Mouse (Mus musculus) myocyte (in vitro differentiated cells): ENCODE results near the gene Nlrp3.

ENCODE experiments used
- POLR2A ChIP-seq: IDR thresholded peaks from one replicate; pipeline ENCODE4 v1.6.1; 2011; ENCODE audit warnings: low read depth, mild to moderate bottlenecking, control low read depth, moderate library complexity; ENCODE audit not compliant: insufficient read length
- USF1 ChIP-seq: IDR thresholded peaks from one replicate; pipeline ENCODE4 v1.6.1; 2011; ENCODE audit warnings: low read depth, mild to moderate bottlenecking, control low read depth, moderate library complexity

DNA sequence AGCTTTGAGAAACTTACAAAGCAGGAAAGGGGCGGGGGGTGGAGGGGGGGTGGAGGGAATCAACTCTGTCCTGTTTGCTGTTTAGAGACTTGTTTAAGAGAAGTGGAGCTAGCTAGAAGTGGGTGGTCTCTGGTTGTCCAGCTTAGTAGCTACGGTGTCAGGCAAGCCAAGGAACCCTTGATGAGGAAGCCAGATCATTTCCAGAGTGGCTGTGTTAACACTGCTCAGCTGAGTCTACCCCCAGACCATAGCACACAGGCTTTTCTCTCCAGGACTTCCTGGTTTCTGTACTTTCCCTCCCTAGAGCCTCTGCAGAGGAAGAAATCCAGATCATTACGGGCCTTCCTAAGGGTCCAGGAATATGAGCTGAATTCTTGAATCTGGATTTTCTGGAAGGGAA lies 26.6 kb upstream of the Nlrp3 start:
- TF ChIP-seq POLR2A (no peak), USF1 (no peak)
